Mouse (Mus musculus) CH12.LX (cell line): ENCODE data around the gene Sept9. TPM values are rescaled to one million over a fixed set of nuclear protein-coding genes. Genes with fewer than 3 reads are reported as not detected.

Experiments used
- DNase-seq: peaks from one replicate; pipeline ENCODE4 v3.0.0-alpha.2; 2013; ENCODE audit errors: extremely low read depth
- H3K27ac ChIP-seq: 2 replicates; pipeline ENCODE4 v1.5.1; 2012; ENCODE audit warnings: low read depth, mild to moderate bottlenecking, control low read depth, moderate library complexity; ENCODE audit not compliant: insufficient read depth
- H3K27me3 ChIP-seq: replicated peaks from 2 replicates; pipeline ENCODE3; 2012; ENCODE audit warnings: inconsistent platforms
- H3K36me3 ChIP-seq, 2 experiments: replicated peaks in 1 of 2; 2 replicates each; pipeline versions ENCODE3 to v1.6.1; 2012; ENCODE audit warnings: inconsistent platforms in 1 of 2, low read length in 1 of 2, mild to moderate bottlenecking in 1 of 2, mixed read lengths in 1 of 2, moderate library complexity in 1 of 2; ENCODE audit not compliant: control insufficient read depth in 1 of 2, insufficient read depth in 1 of 2
- H3K4me1 ChIP-seq, 2 experiments: 2 replicates each; pipeline ENCODE4 v1.6.1; 2012; ENCODE audit warnings: inconsistent platforms in 1 of 2, moderate library complexity in 1 of 2; ENCODE audit not compliant: insufficient read depth in 2 of 2, control insufficient read depth in 1 of 2
- H3K4me2 ChIP-seq: 2 replicates; pipeline ENCODE4 v1.6.1; 2012; ENCODE audit warnings: low read depth, mild to moderate bottlenecking, control low read depth; ENCODE audit not compliant: poor library complexity, insufficient read depth, severe bottlenecking
- H3K4me3 ChIP-seq, 3 experiments: fragments of 150-350 bp in 1 of 3; sonication (generic) in 1 of 3; replicated peaks in 1 of 3; 2 replicates each; pipeline versions ENCODE3 to v1.5.1; 2011 to 2012; ENCODE audit warnings: low read depth in 2 of 3, low read length in 2 of 3, mild to moderate bottlenecking in 2 of 3, moderate library complexity in 2 of 3, control low read depth in 1 of 3, improper control_type of control experiment in 1 of 3, inconsistent platforms in 1 of 3, mixed read lengths in 1 of 3; ENCODE audit not compliant: poor library complexity in 1 of 3
- H3K79me2 ChIP-seq: replicated peaks from 2 replicates; pipeline ENCODE4 v1.6.1; 2012; ENCODE audit warnings: mild to moderate bottlenecking, moderate library complexity; ENCODE audit not compliant: control insufficient read depth, poor library complexity, insufficient read depth, severe bottlenecking; ENCODE audit errors: extremely low read depth
- H3K9ac ChIP-seq: 2 replicates; pipeline ENCODE4 v1.6.1; 2012; ENCODE audit warnings: low read depth, mild to moderate bottlenecking, control low read depth, moderate library complexity; ENCODE audit not compliant: insufficient read depth
- H3K9me3 ChIP-seq: replicated peaks from 2 replicates; pipeline ENCODE3; 2012; ENCODE audit warnings: low read length, inconsistent platforms, mixed read lengths
- BHLHE40 ChIP-seq: IDR thresholded peaks from 2 replicates; pipeline ENCODE4 v1.6.1; 2011; ENCODE audit warnings: mild to moderate bottlenecking, low read depth, low read length, improper control_type of control experiment
- CHD1 ChIP-seq: IDR thresholded peaks from 2 replicates; pipeline ENCODE4 v1.6.1; 2012; ENCODE audit warnings: low read depth, low read length, improper control_type of control experiment, inconsistent platforms
- CHD2 ChIP-seq: IDR thresholded peaks from 2 replicates; pipeline ENCODE4 v1.6.1; 2011; ENCODE audit warnings: low read length, improper control_type of control experiment
- CTCF ChIP-seq, 2 experiments: IDR thresholded peaks in 1 of 2; conservative IDR thresholded peaks in 1 of 2; 2 replicates each; pipeline ENCODE4 v1.5.1; 2011 to 2012; ENCODE audit warnings: low read depth in 2 of 2, low read length in 2 of 2, improper control_type of control experiment in 1 of 2, inconsistent platforms in 1 of 2, mild to moderate bottlenecking in 1 of 2, moderate library complexity in 1 of 2
- E2F4 ChIP-seq: IDR thresholded peaks from 2 replicates; pipeline ENCODE4 v1.6.1; 2011; ENCODE audit warnings: low read depth, low read length, improper control_type of control experiment; ENCODE audit not compliant: insufficient replicate concordance
- ELF1 ChIP-seq: IDR thresholded peaks from 2 replicates; pipeline ENCODE4 v1.6.1; 2014; ENCODE audit warnings: low read depth, mild to moderate bottlenecking, inconsistent platforms, low read length, improper control_type of control experiment
- EP300 ChIP-seq: IDR thresholded peaks from 2 replicates; pipeline ENCODE4 v1.6.1; 2011; ENCODE audit warnings: low read length, improper control_type of control experiment
- ETS1 ChIP-seq: conservative IDR thresholded peaks from 2 replicates; pipeline ENCODE4 v1.6.1; 2012; ENCODE audit warnings: low read depth, mild to moderate bottlenecking, inconsistent platforms, low read length, improper control_type of control experiment, moderate library complexity
- GABPA ChIP-seq: IDR thresholded peaks from 2 replicates; pipeline ENCODE4 v1.6.1; 2012; ENCODE audit warnings: low read depth, low read length, improper control_type of control experiment, inconsistent platforms; ENCODE audit not compliant: insufficient replicate concordance
- HCFC1 ChIP-seq: IDR thresholded peaks from 2 replicates; pipeline ENCODE4 v1.6.1; 2012; ENCODE audit warnings: low read depth, mild to moderate bottlenecking, inconsistent platforms, low read length, improper control_type of control experiment
- IRF4 ChIP-seq: IDR thresholded peaks from 2 replicates; pipeline ENCODE4 v1.6.1; 2014; ENCODE audit warnings: low read depth, mild to moderate bottlenecking, inconsistent platforms, low read length, improper control_type of control experiment
- JUN ChIP-seq: IDR thresholded peaks from 2 replicates; pipeline ENCODE4 v1.6.1; 2011; ENCODE audit warnings: low read depth, mild to moderate bottlenecking, low read length, improper control_type of control experiment, moderate library complexity; ENCODE audit not compliant: insufficient read depth
- JUND ChIP-seq: conservative IDR thresholded peaks from 2 replicates; pipeline ENCODE4 v1.6.1; 2011; ENCODE audit warnings: low read depth, low read length, improper control_type of control experiment
- KAT2A ChIP-seq: IDR thresholded peaks from 2 replicates; pipeline ENCODE4 v1.6.1; 2012; ENCODE audit warnings: low read length, improper control_type of control experiment, inconsistent platforms; ENCODE audit not compliant: insufficient replicate concordance
- MAFK ChIP-seq: IDR thresholded peaks from 2 replicates; pipeline ENCODE4 v1.6.1; 2011; ENCODE audit warnings: low read length, improper control_type of control experiment; ENCODE audit not compliant: insufficient replicate concordance
- MAX ChIP-seq: IDR thresholded peaks from 2 replicates; pipeline ENCODE4 v1.6.1; 2011; ENCODE audit warnings: low read length, improper control_type of control experiment
- MAZ ChIP-seq: IDR thresholded peaks from 2 replicates; pipeline ENCODE4 v1.6.1; 2012; ENCODE audit warnings: low read depth, mild to moderate bottlenecking, inconsistent platforms, low read length, improper control_type of control experiment, moderate library complexity
- MEF2A ChIP-seq: IDR thresholded peaks from 2 replicates; pipeline ENCODE4 v1.6.1; 2014; ENCODE audit warnings: low read depth, mild to moderate bottlenecking, inconsistent platforms, low read length, improper control_type of control experiment, borderline replicate concordance
- MXI1 ChIP-seq: IDR thresholded peaks from 2 replicates; pipeline ENCODE4 v1.6.1; 2011; ENCODE audit warnings: mild to moderate bottlenecking, low read depth, low read length, improper control_type of control experiment
- MYC ChIP-seq: IDR thresholded peaks from 2 replicates; pipeline ENCODE4 v1.6.1; 2011; ENCODE audit warnings: low read depth, mild to moderate bottlenecking, improper control_type of control experiment, low read length
- NELFE ChIP-seq: IDR thresholded peaks from 2 replicates; pipeline ENCODE4 v1.6.1; 2011; ENCODE audit warnings: low read depth, low read length, improper control_type of control experiment
- NRF1 ChIP-seq: IDR thresholded peaks from 2 replicates; pipeline ENCODE4 v1.6.1; 2014; ENCODE audit warnings: low read depth, mild to moderate bottlenecking, inconsistent platforms, low read length, improper control_type of control experiment, moderate library complexity
- PAX5 ChIP-seq: IDR thresholded peaks from 2 replicates; pipeline ENCODE4 v1.6.1; 2012; ENCODE audit warnings: low read length, inconsistent platforms, mixed read lengths
- POLR2A ChIP-seq: IDR thresholded peaks from 2 replicates; pipeline ENCODE4 v1.6.1; 2011; ENCODE audit warnings: low read depth, mild to moderate bottlenecking, improper control_type of control experiment, low read length
- POLR2AphosphoS2 ChIP-seq: IDR thresholded peaks from 2 replicates; pipeline ENCODE4 v1.6.1; 2011; ENCODE audit warnings: low read depth, low read length, improper control_type of control experiment
- RAD21 ChIP-seq: IDR thresholded peaks from 2 replicates; pipeline ENCODE4 v1.6.1; 2011; ENCODE audit warnings: low read depth, mild to moderate bottlenecking, low read length, improper control_type of control experiment, moderate library complexity
- RCOR1 ChIP-seq: conservative IDR thresholded peaks from 2 replicates; pipeline ENCODE4 v1.6.1; 2012; ENCODE audit warnings: low read depth, mild to moderate bottlenecking, inconsistent platforms, low read length, improper control_type of control experiment
- SIN3A ChIP-seq: IDR thresholded peaks from 2 replicates; pipeline ENCODE4 v1.6.1; 2012; ENCODE audit warnings: low read length, improper control_type of control experiment, inconsistent platforms
- SMC3 ChIP-seq: IDR thresholded peaks from 2 replicates; pipeline ENCODE4 v1.6.1; 2011; ENCODE audit warnings: low read depth, low read length, improper control_type of control experiment
- TBP ChIP-seq: conservative IDR thresholded peaks from 2 replicates; pipeline ENCODE4 v1.6.1; 2011; ENCODE audit warnings: low read depth, low read length, improper control_type of control experiment
- TCF12 ChIP-seq: IDR thresholded peaks from 2 replicates; pipeline ENCODE4 v1.6.1; 2014; ENCODE audit warnings: low read depth, mild to moderate bottlenecking, inconsistent platforms, low read length, improper control_type of control experiment
- UBTF ChIP-seq: IDR thresholded peaks from 2 replicates; pipeline ENCODE4 v1.6.1; 2012; ENCODE audit warnings: low read depth, mild to moderate bottlenecking, inconsistent platforms, low read length, improper control_type of control experiment, moderate library complexity
- USF1 ChIP-seq: IDR thresholded peaks from 2 replicates; pipeline ENCODE4 v1.6.1; 2014; ENCODE audit warnings: low read depth, mild to moderate bottlenecking, inconsistent platforms, low read length, improper control_type of control experiment
- USF2 ChIP-seq: conservative IDR thresholded peaks from 2 replicates; pipeline ENCODE4 v1.6.1; 2011; ENCODE audit warnings: low read depth, low read length, improper control_type of control experiment
- ZC3H11A ChIP-seq: IDR thresholded peaks from 2 replicates; pipeline ENCODE4 v1.6.1; 2012; ENCODE audit warnings: low read depth, mild to moderate bottlenecking, inconsistent platforms, low read length, improper control_type of control experiment
- ZKSCAN1 ChIP-seq: IDR thresholded peaks from 2 replicates; pipeline ENCODE4 v1.6.1; 2012; ENCODE audit warnings: low read depth, inconsistent platforms, low read length, improper control_type of control experiment, borderline replicate concordance
- ZMIZ1 ChIP-seq: IDR thresholded peaks from 2 replicates; pipeline ENCODE4 v1.6.1; 2012; ENCODE audit warnings: low read depth, mild to moderate bottlenecking, inconsistent platforms, low read length, improper control_type of control experiment
- ZNF384 ChIP-seq: IDR thresholded peaks from 2 replicates; pipeline ENCODE4 v1.6.1; 2012; ENCODE audit warnings: low read depth, low read length, improper control_type of control experiment, inconsistent platforms
- dilution Hi-C: fragments of 300-500 bp; cut with MboI; formaldehyde crosslinking; loops from 2 replicates; pipeline ENCODE4 v1.14.3; 2020; ENCODE audit warnings: low sequenced_read_pairs; ENCODE audit not compliant: extremely low pct_unique_long_range_greater_than_20kb, extremely low pct_ligation_motif_present
- in situ Hi-C: fragments of 300-500 bp; cut with MboI; formaldehyde crosslinking; loops from 3 replicates; pipeline ENCODE4 v1.14.3; 2019; ENCODE audit warnings: low sequenced_read_pairs, low pct_ligation_motif_present, low pct_unique_long_range_greater_than_20kb, mixed read lengths
- polyA plus RNA-seq: library from polyadenylated mRNA; unstranded; fragments of >175 nt; gene quantifications from 2 replicates; pipeline ENCODE4 v1.2.1, GENCODE M21; 2012; ENCODE audit warnings: low read depth; ENCODE audit not compliant: insufficient read length
- total RNA-seq, 2 experiments: library from RNA; depleted of rRNA; stranded (reverse); fragments of 300-350 nt in 1 of 2; fragments of >200 nt in 1 of 2; gene quantifications; 2 replicates each; pipeline ENCODE4 v1.2.3; 2012 to 2014

The Sept9 gene
- total and polyA plus RNA-seq, 3 experiments, result 47.6 to 128 (median 110) TPM

DNA sequence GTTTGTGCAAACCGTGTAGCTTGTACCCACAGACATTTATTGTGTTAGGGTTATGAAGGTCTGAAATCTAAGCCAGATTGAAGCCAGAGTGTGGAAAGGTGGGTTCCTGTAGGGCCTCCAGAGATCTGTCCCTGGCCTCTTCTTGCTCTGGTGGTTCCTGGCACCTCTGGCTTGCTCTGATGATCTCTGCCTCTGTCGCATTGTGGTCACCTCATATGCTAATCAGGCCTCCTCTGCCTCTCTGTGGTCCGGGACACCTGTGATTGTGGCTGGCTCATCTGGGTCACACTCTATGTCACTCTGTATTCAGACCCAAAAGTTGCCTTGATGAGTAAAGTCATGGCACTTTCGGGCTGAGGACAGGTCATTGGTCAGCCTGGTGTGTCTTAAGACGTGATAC lies 128.2 kb downstream of the Sept9 start:
- Histone ChIP-seq H3K27ac (peak overlapping the region; percentile 93), H3K9ac (peak overlapping the region; percentile 68), H3K9me3 (no peaks in the 10 kb centered on the region), H3K27me3 (no peaks in the 10 kb centered on the region), H3K4me1 (peaks cover 53 to 87% of the 10 kb centered on the region in 2 experiments), H3K79me2 (peaks cover 64% of the 10 kb centered on the region), H3K36me3 (peaks cover 0 to 40% of the 10 kb centered on the region in 2 experiments), H3K4me2 (peak overlapping the region; percentile 83), H3K4me3 (peak overlapping the region; percentile 43 to 62 (median 50))
- in situ Hi-C loops (no loop called here), dilution Hi-C loops (no loop called here)
- DNase-seq, result peak; percentile 97
- TF ChIP-seq ZMIZ1, result no peak
- TF ChIP-seq IRF4, result peak; percentile 85
- peak; percentile 70; the same call in 1 of the 2 replicates for TF ChIP-seq TBP
- peak; percentile 12; the same call in 1 of the 2 replicates for TF ChIP-seq RCOR1
- TF ChIP-seq NELFE, result no peak
- TF ChIP-seq MYC, result 0 out of 2 replicates have a peak, but pooled peaks have one; percentile 73
- TF ChIP-seq GABPA, result no peak
- no peak for TF ChIP-seq NRF1
- no peak for TF ChIP-seq ZKSCAN1
- TF ChIP-seq POLR2AphosphoS2, result no peak
- TF ChIP-seq POLR2A, result peak; percentile 71
- no peak for TF ChIP-seq ELF1
- TF ChIP-seq HCFC1, result peak; percentile 59
- no peak for TF ChIP-seq USF2
- peak; percentile 97 for TF ChIP-seq EP300
- TF ChIP-seq ZC3H11A, result no peak
- TF ChIP-seq MXI1, result no peak; the same call in 1 of the 2 replicates
- peak; percentile 71; the same call in 1 of the 2 replicates for TF ChIP-seq MAFK
- TF ChIP-seq UBTF, result no peak
- peak; percentile 93 for TF ChIP-seq ETS1
- TF ChIP-seq JUN, result no peak; the same call in 1 of the 2 replicates
- TF ChIP-seq E2F4, result no peak
- TF ChIP-seq CTCF (conservative IDR thresholded peaks at IDR 0.05 in 1 of 2, IDR thresholded peaks at IDR 0.05 in 1 of 2; ENCODE audit: low read depth in 2 of 2, low read length in 2 of 2), result no peak
- TF ChIP-seq CHD2, result no peak; the same call in 1 of the 2 replicates
- TF ChIP-seq TCF12, result peak; percentile 99
- no peak for TF ChIP-seq KAT2A
- TF ChIP-seq ZNF384, result no peak
- peak; percentile 87 for TF ChIP-seq MEF2A
- no peak; the same call in 1 of the 2 replicates for TF ChIP-seq CHD1
- TF ChIP-seq RAD21, result peak; percentile 13
- TF ChIP-seq USF1, result no peak
- TF ChIP-seq PAX5, result no peak
- TF ChIP-seq SMC3, result peak; percentile 4; the same call in 1 of the 2 replicates
- TF ChIP-seq MAX, result no peak; the same call in 1 of the 2 replicates
- peak; percentile 66; the same call in 1 of the 2 replicates for TF ChIP-seq JUND
- peak; percentile 86 for TF ChIP-seq BHLHE40
- TF ChIP-seq MAZ, result no peak; the same call in none of the 2 replicates
- TF ChIP-seq SIN3A, result peak; percentile 61; the same call in 1 of the 2 replicates
